Mouse (Mus musculus): ENCODE measurements around the gene Sag.

- TF ChIP-seq CTCF (IDR thresholded peaks at IDR 0.05; ENCODE audit: borderline replicate concordance, insufficient read depth, low read depth, low read length) (no peak), POLR2A (IDR thresholded peaks at IDR 0.05; ENCODE audit: borderline replicate concordance, insufficient read depth, low read length) (no peak)
Observed at GRCm38 (mm10) chr1:87880326-87880627, 76.8 kb downstream of the Sag start.

Data from cerebellum, adult 2 months (tissue).